Mouse (Mus musculus) forebrain, embryonic 15.5 days (tissue): ENCODE measurements around the gene 4930442H23Rik. TPM values are rescaled to one million over a fixed set of nuclear protein-coding genes. Genes with fewer than 3 reads are reported as not detected.
A peak's percentile ranks its signal among the peaks of the same experiment; 100 is the strongest.

Experiments
- ATAC-seq: fragments of 200-750 bp; cut with Nextera tagmentation; replicated peaks from 2 replicates; pipeline ENCODE4 v1.8.0; 2017; ENCODE audit warnings: mild to moderate bottlenecking, moderate TSS enrichment, moderate library complexity
- H3K27ac ChIP-seq: fragments of 300-500 bp; sonication (generic); replicated peaks from 2 replicates; pipeline ENCODE4 v1.5.1; 2015; ENCODE audit warnings: mild to moderate bottlenecking, inconsistent platforms
- H3K27me3 ChIP-seq: fragments of 300-500 bp; sonication (generic); 2 replicates; pipeline ENCODE4 v1.6.1; 2015; ENCODE audit warnings: inconsistent platforms
- H3K36me3 ChIP-seq: fragments of 300-500 bp; sonication (generic); 2 replicates; pipeline ENCODE4 v1.6.1; 2015; ENCODE audit warnings: mild to moderate bottlenecking, inconsistent platforms
- H3K4me1 ChIP-seq: fragments of 300-500 bp; sonication (generic); 2 replicates; pipeline ENCODE4 v1.6.1; 2015; ENCODE audit warnings: inconsistent platforms
- H3K4me2 ChIP-seq: fragments of 300-500 bp; sonication (generic); replicated peaks from 2 replicates; pipeline ENCODE4 v1.6.1; 2015; ENCODE audit warnings: mild to moderate bottlenecking, inconsistent platforms
- H3K4me3 ChIP-seq: fragments of 300-500 bp; sonication (generic); 2 replicates; pipeline ENCODE4 v1.5.1; 2015; ENCODE audit warnings: mild to moderate bottlenecking, inconsistent platforms
- H3K9ac ChIP-seq: fragments of 300-500 bp; sonication (generic); replicated peaks from 2 replicates; pipeline ENCODE4 v1.6.1; 2015; ENCODE audit warnings: mild to moderate bottlenecking, inconsistent platforms
- H3K9me3 ChIP-seq: fragments of 300-500 bp; sonication (generic); 2 replicates; pipeline ENCODE4 v1.6.1; 2016; ENCODE audit warnings: inconsistent platforms
- WGBS: fragments of 180-500 bp; shearing (Covaris S2); methylation state at CpG from one replicate; pipeline ENCODE4 v1.1.7; 2015; ENCODE audit warnings: mixed read lengths; 5-methylcytosine and 5-hydroxymethylcytosine counted together
- polyA plus RNA-seq: library from polyadenylated mRNA; unstranded; fragments of >200 nt; fragmentation: Nextera tagmentation; extraction: Ambion mirVana; gene quantifications from 2 replicates; pipeline ENCODE4 v1.2.1, GENCODE M21; 2015

The 4930442H23Rik gene
- polyA plus RNA-seq, 1 experiment from 2014 or later = 0.14 TPM

GRCm38 (mm10) chr10:81195300-81195699, 11.7 kb upstream of the 4930442H23Rik start:
- WGBS = 68% methylated on average over 4 of the region's 4 CpGs
- H3K27me3 ChIP-seq = peaks cover 35% of the 10 kb centered on the region; the same call in 1 of the 2 replicates
- no peak overlapping the region for H3K9ac ChIP-seq
- no peak overlapping the region for H3K4me2 ChIP-seq
- H3K4me3 ChIP-seq = no peak overlapping the region
- ATAC-seq = no peak
- no peak overlapping the region for H3K27ac ChIP-seq
- H3K9me3 ChIP-seq = no peaks in the 10 kb centered on the region
- H3K4me1 ChIP-seq = peaks cover 18% of the 10 kb centered on the region
- peaks cover 10% of the 10 kb centered on the region for H3K36me3 ChIP-seq

GRCm38 (mm10) chr10:81193991-81194774, 10.5 kb upstream of the 4930442H23Rik start:
- no peak for ATAC-seq
- WGBS = 13% methylated on average over 37 of the region's 37 CpGs
- Histone ChIP-seq H3K4me3 (no peak overlapping the region), H3K9me3 (no peaks in the 10 kb centered on the region), H3K9ac (no peak overlapping the region), H3K36me3 (peaks cover 18% of the 10 kb centered on the region), H3K27me3 (peaks cover 35% of the 10 kb centered on the region; the same call in 1 of the 2 replicates), H3K4me1 (peaks cover 18% of the 10 kb centered on the region), H3K27ac (no peak overlapping the region), H3K4me2 (no peak overlapping the region)

GRCm38 (mm10) chr10:81192968-81193501, 9.4 kb upstream of the 4930442H23Rik start:
- Histone ChIP-seq H3K4me2 (peak overlapping the region; percentile 90), H3K4me3 (peak overlapping the region; percentile 71), H3K27ac (peak overlapping the region; percentile 97), H3K9me3 (no peaks in the 10 kb centered on the region), H3K27me3 (peaks cover 35% of the 10 kb centered on the region; the same call in 1 of the 2 replicates), H3K36me3 (peaks cover 18% of the 10 kb centered on the region), H3K4me1 (peaks cover 18% of the 10 kb centered on the region), H3K9ac (peak overlapping the region; percentile 77)
- peak; percentile 61 for ATAC-seq
- WGBS = 2% methylated on average over 19 of the region's 19 CpGs

GRCm38 (mm10) chr10:81192270-81192967, 8.8 kb upstream of the 4930442H23Rik start:
- H3K9me3 ChIP-seq = no peaks in the 10 kb centered on the region
- peaks cover 35% of the 10 kb centered on the region; the same call in 1 of the 2 replicates for H3K27me3 ChIP-seq
- under 1% methylated on average over 89 of the region's 93 CpGs for WGBS

GRCm38 (mm10) chr10:81191342-81191982, 7.8 kb upstream of the 4930442H23Rik start:
- WGBS = 87% methylated on average over 18 of the region's 18 CpGs

More at GRCm38 (mm10) chr10:81192270-81192967, 8.8 kb upstream of the 4930442H23Rik start:
- peaks cover 18% of the 10 kb centered on the region for H3K4me1 ChIP-seq
- peak overlapping the region; percentile 90 for H3K4me2 ChIP-seq
- H3K4me3 ChIP-seq = peak overlapping the region; percentile 71
- H3K9ac ChIP-seq = peak overlapping the region; percentile 77
- H3K36me3 ChIP-seq = peaks cover 18% of the 10 kb centered on the region
- peak; percentile 90 for ATAC-seq
- peak overlapping the region; percentile 97 for H3K27ac ChIP-seq

GRCm38 (mm10) chr10:81190912-81191321, 7.3 kb upstream of the 4930442H23Rik start:
- peaks cover 22% of the 10 kb centered on the region; the same call in 1 of the 2 replicates for H3K27me3 ChIP-seq
- peaks cover 18% of the 10 kb centered on the region for H3K4me1 ChIP-seq
- ATAC-seq = no peak
- H3K4me2 ChIP-seq = no peak overlapping the region
- no peak overlapping the region for H3K9ac ChIP-seq
- H3K9me3 ChIP-seq = no peaks in the 10 kb centered on the region
- no peak overlapping the region for H3K27ac ChIP-seq
- H3K4me3 ChIP-seq = no peak overlapping the region
- H3K36me3 ChIP-seq = peaks cover 23% of the 10 kb centered on the region
- WGBS = 78% methylated on average over 6 of the region's 6 CpGs

More at GRCm38 (mm10) chr10:81191342-81191982, 7.8 kb upstream of the 4930442H23Rik start:
- no peak for ATAC-seq
- Histone ChIP-seq H3K27me3 (peaks cover 27% of the 10 kb centered on the region; the same call in 1 of the 2 replicates), H3K9ac (no peak overlapping the region), H3K36me3 (peaks cover 22% of the 10 kb centered on the region), H3K9me3 (no peaks in the 10 kb centered on the region), H3K27ac (peak overlapping the region; percentile 97), H3K4me2 (peak overlapping the region; percentile 90), H3K4me3 (no peak overlapping the region), H3K4me1 (peaks cover 18% of the 10 kb centered on the region)

- Histone ChIP-seq H3K4me1 (peaks cover 18% of the 10 kb centered on the region), H3K27ac (no peak overlapping the region), H3K9ac (no peak overlapping the region), H3K4me2 (no peak overlapping the region), H3K4me3 (no peak overlapping the region), H3K9me3 (no peaks in the 10 kb centered on the region), H3K36me3 (peaks cover 23% of the 10 kb centered on the region), H3K27me3 (peaks cover 16% of the 10 kb centered on the region; the same call in 1 of the 2 replicates)
- ATAC-seq = no peak
- 67% methylated on average over 31 of the region's 31 CpGs for WGBS
Observed at GRCm38 (mm10) chr10:81190236-81190911, 6.7 kb upstream of the 4930442H23Rik start.

- ATAC-seq = no peak
- Histone ChIP-seq H3K4me2 (no peak overlapping the region), H3K4me1 (peaks cover 18% of the 10 kb centered on the region), H3K36me3 (peaks cover 27% of the 10 kb centered on the region), H3K27me3 (peaks cover 11% of the 10 kb centered on the region; the same call in 1 of the 2 replicates), H3K27ac (no peak overlapping the region), H3K9ac (no peak overlapping the region), H3K9me3 (no peaks in the 10 kb centered on the region), H3K4me3 (no peak overlapping the region)
- WGBS = 81% methylated on average over 26 of the region's 26 CpGs
Observed at GRCm38 (mm10) chr10:81189821-81190220, 6.2 kb upstream of the 4930442H23Rik start.

- Histone ChIP-seq H3K4me2 (no peak overlapping the region), H3K4me3 (no peak overlapping the region), H3K27ac (no peak overlapping the region), H3K9me3 (no peaks in the 10 kb centered on the region), H3K36me3 (peaks cover 39% of the 10 kb centered on the region), H3K4me1 (peaks cover 22% of the 10 kb centered on the region), H3K27me3 (no peaks in the 10 kb centered on the region), H3K9ac (no peak overlapping the region)
- ATAC-seq = no peak
- WGBS = 97% methylated on average over 9 of the region's 9 CpGs
Observed at GRCm38 (mm10) chr10:81187161-81187560, 3.5 kb upstream of the 4930442H23Rik start.

- no peak overlapping the region for H3K4me3 ChIP-seq
- H3K27me3 ChIP-seq = no peaks in the 10 kb centered on the region
- H3K27ac ChIP-seq = no peak overlapping the region
- no peak for ATAC-seq
- peaks cover 29% of the 10 kb centered on the region for H3K4me1 ChIP-seq
- H3K9ac ChIP-seq = no peak overlapping the region
- 68% methylated on average over 4 of the region's 4 CpGs for WGBS
- H3K9me3 ChIP-seq = no peaks in the 10 kb centered on the region
- H3K36me3 ChIP-seq = peaks cover 47% of the 10 kb centered on the region
- no peak overlapping the region for H3K4me2 ChIP-seq
Observed at GRCm38 (mm10) chr10:81184765-81185164, 1.1 kb upstream of the 4930442H23Rik start.
